Mouse (Mus musculus) left cerebral cortex, postnatal 10 days (tissue): ENCODE measurements at regions not wholly inside any gene's neighbourhood (a gene's known extent, or its start where the extent isn't known, plus 50 kb on each side); places are given as distances from the start of the nearest gene placed in this dataset.
A peak's percentile ranks its signal among the peaks of the same experiment; 100 is the strongest.

ENCODE experiments used
- DNase-seq, 2 experiments: peaks; one replicate each; pipeline ENCODE4 v3.0.0; 2021 to 2022; ENCODE audit warnings: low spot score in 2 of 2, mixed read lengths in 1 of 2; ENCODE audit errors: extremely low spot score in 1 of 2
- intact Hi-C: fragments of 180-260 bp; cut with DNase I; formaldehyde crosslinking; loops from one replicate; pipeline ENCODE4 v1.15.1; 2025

DNA sequence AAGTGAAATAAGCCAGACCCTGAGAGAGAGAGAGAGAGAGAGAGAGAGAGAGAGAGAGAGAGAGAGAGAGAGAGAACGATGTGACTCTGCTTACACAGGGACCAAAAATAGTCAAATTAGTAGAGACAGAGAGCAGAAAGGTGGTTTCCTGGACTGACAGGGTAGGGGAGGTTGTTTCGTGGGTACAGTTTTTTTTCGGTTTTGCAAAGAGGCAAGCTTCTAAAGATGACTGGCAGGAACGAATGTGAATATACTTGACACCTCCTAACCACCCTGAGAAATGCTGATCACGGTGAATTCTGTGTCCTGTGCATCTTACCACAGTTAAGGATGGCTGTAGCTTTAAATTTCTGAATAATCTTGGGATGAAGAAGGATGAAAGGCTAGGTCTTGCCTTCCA lies 89.7 kb downstream of the Tomm20 start:
- intact Hi-C loops = no loop called here
- no peak for DNase-seq

DNA sequence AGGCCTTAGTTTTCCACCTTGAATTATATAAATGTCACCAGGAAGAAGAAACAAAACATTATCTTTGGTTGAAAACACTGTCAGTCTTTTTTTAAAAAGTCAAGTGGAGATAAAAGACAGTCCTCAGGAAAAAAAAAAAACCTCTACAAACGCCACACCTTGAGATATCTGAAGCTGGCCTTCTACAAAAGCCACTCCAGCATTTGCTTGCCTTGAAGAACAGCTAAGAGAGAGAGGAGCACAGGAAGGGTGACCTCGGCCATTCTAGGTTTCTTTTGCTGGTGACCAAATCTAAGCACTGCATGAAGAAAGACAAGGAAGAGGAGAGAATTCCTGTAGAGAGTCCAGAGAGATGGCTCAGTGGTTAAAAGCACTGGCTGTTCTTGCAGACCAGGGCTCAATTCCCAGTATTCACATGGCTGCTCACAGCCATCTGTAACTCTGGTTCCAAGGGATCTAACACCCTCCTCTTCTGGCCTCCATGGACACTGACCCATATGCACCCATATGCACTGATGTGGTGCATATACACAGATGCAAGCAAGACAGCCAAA lies 90.5 kb downstream of the Tomm20 start:
- intact Hi-C loops = no loop called here
- no peak for DNase-seq

GRCm38 (mm10) chr8:126854121-126855055 lies 91.3 kb downstream of the Tomm20 start:
- peak in 1 of 2 experiments; percentile 47 for DNase-seq
- intact Hi-C loops = no loop called here

DNA sequence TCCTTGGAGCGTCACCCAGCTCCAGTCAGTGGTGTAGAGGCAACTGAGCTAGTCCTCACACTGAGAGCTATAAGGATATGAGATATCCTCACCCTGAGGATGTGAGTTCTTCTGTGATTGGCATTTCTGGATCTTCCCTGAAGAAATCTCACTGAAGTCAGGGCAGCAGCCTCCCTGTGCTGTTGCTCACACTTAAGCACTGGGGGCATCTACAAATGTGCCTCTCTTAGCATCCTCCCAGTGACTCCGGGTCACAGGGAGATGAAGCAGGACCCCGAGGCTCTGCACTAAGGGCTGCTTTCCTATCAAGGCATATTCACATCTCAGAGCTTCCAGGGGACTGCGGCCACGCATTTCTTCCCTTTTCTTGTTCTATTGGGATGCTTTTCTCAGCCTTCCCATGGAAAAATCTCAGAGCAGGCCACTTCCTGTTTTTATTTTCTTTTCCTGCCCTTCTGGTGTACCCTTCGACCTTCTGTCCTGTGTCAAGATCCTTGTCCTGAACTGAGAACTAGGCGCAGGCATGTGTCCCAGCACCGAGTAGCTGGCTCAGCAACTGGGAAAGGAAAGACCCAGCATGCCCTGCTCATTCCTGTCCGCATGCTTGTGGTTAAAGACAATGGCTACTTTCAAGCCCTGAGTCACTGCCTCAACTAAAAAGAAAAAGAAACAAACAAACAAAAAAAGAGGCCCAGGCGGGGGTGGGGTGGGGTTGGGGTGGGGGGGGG lies 92.8 kb downstream of the Tomm20 start:
- intact Hi-C loops = no loop called here

GRCm38 (mm10) chr8:126852184-126852583 lies 93.5 kb downstream of the Tomm20 start:
- intact Hi-C loops = no loop called here
- no peak for DNase-seq

More for the DNA sequence above, 92.8 kb downstream of the Tomm20 start:
- DNase-seq = peak in 1 of 2 experiments; percentile 76

DNA sequence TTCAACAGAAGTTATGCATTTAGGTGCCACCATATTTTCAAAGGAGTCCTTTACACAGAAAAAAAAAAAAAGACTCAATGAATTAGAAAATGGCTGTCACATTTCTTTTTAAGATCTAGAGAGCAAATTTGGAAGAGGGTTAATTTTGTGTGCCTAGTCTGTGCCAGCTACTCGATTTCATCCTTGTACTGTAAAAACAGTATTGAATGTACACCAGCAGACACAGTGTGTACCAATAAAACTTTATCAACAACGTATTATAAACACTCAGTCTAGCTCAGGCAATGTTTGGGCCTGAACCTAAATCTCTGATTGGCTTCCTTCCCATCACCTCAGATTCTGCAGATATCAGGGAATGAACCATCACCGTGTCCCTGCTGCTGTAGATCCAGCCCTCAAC lies 93.9 kb downstream of the Tomm20 start:
- no peak for DNase-seq
- intact Hi-C loops = no loop called here

DNA sequence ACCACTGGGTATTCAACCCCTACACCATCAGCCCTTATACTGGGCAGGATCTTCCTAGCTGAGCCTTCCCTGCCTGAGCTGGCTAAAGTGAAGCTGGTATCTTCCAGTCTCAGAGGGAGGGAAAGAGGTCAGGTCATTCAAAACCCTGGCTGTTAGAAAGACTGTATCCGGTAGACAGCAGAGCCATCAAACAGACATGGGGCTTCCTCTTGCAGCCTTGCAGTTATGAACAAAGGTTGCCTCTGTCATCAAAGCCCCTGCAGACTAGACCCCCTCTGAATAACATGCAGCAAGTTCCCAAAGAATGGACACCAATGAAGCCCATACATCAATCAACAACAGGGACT lies 95.5 kb downstream of the Tomm20 start:
- intact Hi-C loops = no loop called here
- DNase-seq = no peak

GRCm38 (mm10) chr8:126849411-126850188 lies 96.0 kb downstream of the Tomm20 start:
- intact Hi-C loops = no loop called here
- peak in 1 of 2 experiments; percentile 50 for DNase-seq

GRCm38 (mm10) chr8:126848369-126849105 lies 97.1 kb downstream of the Tomm20 start:
- DNase-seq = no peak
- intact Hi-C loops = no loop called here

GRCm38 (mm10) chr8:126847664-126848353 lies 97.8 kb downstream of the Tomm20 start:
- DNase-seq = no peak
- intact Hi-C loops = no loop called here

GRCm38 (mm10) chr8:126846188-126846565 lies 99.5 kb downstream of the Tomm20 start:
- intact Hi-C loops = no loop called here
- DNase-seq = no peak

- intact Hi-C loops = no loop called here
- DNase-seq = no peak
These were observed 100.0 kb downstream of the Tomm20 start for GRCm38 (mm10) chr8:126845530-126846187.

DNA sequence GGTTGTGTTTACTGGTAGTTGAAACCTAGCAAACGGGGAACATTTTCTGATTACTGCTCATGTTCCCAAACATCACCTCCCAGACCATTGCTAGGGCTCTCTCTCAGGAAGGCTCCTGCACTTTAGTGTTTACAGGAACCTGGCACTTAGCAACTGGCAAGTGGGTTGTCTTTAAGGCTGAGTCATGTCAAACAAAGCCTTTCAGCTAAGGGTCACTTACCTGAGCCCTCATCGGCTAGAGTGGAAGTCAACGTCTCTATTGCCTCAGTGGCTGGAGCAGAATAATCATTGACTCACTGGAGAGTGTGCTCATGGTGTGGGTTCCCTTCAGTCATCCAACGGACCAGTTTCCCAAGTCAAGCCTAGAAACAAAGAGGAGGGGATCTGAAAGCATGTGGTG lies 101.0 kb downstream of the Tomm20 start:
- DNase-seq = no peak
- intact Hi-C loops = no loop called here

- intact Hi-C loops = no loop called here
These were observed 104.5 kb downstream of the Tomm20 start for GRCm38 (mm10) chr8:126841187-126841586.

DNA sequence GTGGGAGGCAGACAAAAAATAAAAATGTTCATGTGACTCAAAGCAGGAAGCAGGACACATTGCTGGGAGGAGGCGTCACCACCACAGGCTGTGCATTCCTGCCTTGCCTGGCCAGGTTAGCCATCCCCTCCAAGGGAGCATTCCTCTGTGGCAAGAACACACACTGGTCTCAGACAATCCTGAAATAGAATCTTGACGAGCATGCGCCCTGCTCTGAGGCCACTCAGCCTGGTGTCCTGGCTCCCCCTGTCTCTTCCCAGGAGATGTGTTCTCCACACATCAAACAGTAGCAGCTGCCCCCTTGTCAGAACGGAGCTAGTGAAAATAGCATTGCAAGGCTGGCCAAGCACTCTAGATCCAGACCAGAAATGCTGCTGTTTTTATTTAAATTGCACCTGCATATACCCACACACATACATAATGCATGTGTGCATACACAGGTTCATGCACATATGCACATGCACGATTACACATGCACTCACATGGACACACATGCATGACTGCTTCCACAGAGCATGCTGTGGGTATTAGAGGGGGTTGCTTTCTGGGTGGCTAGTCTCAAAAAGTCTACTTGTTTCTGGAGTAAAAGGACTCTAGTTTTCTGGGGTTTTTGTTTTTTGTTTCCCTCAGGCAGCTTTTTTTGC lies 105.8 kb downstream of the Tomm20 start:
- DNase-seq = peak; percentile 65 to 88
- intact Hi-C loops = loop anchor here (5.0 to 10.0 kb wide), 2 partner anchors 83 to 175 kb away; no protein-coding TSS in a partner anchor

More at GRCm38 (mm10) chr8:126841187-126841586, 104.5 kb downstream of the Tomm20 start:
- no peak for DNase-seq

- intact Hi-C loops = loop anchor here (5.0 to 10.0 kb wide), 2 partner anchors 82 to 174 kb away; no protein-coding TSS in a partner anchor
- DNase-seq = peak in 1 of 2 experiments; percentile 66
These were observed 106.5 kb downstream of the Tomm20 start for GRCm38 (mm10) chr8:126839039-126839711.
